Mouse (Mus musculus): ENCODE data around the gene Hist1h2bl.
"Not testable (repeated sequence)": the region's sequence is repeated elsewhere in the genome, so short reads cannot be mapped to it uniquely, and the experiment has no call there.

Gene Hist1h2bl

GRCm38 (mm10) chr13:21715864-21716539 is at the start of gene Hist1h2bl, which contains the start of gene Hist1h2ai:
Gene Hist1h2bl, minus strand, starts transcription at chr13:21716143.
Gene Hist1h2ai, plus strand, starts transcription at chr13:21716422.
- peak; percentile 82 to 91 for DNase-seq (ENCODE audit: low spot score in 2 of 2)

DNA sequence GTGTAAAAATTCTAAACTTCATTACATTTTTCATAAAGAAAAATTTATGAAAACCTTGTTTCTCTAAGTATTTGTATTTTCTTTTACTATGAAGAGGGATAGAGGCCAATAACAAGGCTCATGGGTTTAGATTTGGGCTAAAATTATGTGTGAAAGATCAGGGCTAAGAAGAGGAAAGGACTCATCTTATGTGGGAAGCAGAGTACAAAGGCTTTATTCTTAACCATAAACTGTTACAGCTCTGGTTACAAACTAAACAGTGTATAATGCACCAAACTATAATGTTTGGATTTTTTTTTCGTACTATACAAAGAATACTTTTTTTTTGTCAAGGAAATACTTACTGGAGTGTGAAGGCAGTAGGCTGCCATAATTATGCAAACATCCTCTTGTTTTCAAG is 39.8 kb upstream of the Hist1h2bl start:
- no peak for DNase-seq (ENCODE audit: low spot score in 2 of 2)

GRCm38 (mm10) chr13:21754294-21755001 is 38.5 kb upstream of the Hist1h2bl start:
- DNase-seq (ENCODE audit: low spot score in 2 of 2): not testable (repeated sequence)

- peak; percentile 78 to 93 for DNase-seq (ENCODE audit: low spot score in 2 of 2)
Measured at GRCm38 (mm10) chr13:21753524-21754285, 37.8 kb upstream of the Hist1h2bl start, which contains the start of the genes Hist1h2ak and Hist1h2bn. Gene Hist1h2ak, minus strand, starts transcription at chr13:21753827. Gene Hist1h2bn, plus strand, starts transcription at chr13:21754123.

DNA sequence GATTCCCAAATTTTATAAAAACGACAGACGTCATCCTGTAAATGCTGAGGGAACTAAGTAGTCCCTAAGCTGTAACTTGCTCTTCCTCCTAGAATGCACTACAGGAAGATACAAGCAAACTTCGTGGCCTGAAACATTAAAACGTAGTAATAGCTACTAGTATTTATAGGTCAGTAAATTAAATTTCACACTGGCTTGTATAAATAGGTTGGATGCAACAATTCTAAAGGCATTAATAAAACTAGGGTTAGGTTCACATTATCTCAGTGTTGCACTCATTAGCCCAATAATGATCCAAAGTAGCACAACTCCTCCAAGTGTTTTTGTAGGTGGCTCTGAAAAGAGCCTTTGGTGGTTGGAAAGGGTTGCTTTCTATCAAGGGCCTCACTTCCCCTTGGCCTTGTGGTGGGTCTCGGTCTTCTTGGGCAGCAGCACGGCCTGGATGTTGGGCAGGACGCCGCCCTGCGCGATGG is 37.1 kb upstream of the Hist1h2bl start:
- DNase-seq (ENCODE audit: low spot score in 2 of 2): no peak

DNA sequence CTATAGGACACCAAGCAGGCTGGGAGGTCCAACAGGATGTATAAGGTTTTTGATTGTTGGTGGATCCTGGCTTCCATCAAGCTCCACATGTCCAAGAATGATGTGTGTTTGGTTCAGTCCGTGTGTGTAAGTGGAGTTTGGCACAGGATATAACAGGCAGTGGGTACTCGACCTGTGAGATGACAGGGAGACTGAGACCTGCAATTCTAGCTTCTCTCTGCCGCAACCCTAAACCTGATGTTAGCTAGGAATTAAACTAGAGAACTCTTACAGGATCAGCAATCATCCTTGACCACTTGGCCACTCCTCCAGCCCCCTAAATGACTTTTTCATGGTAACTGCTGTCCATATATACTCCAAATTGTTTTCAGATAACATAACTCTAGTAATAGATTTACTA is 36.4 kb upstream of the Hist1h2bl start:
- DNase-seq (ENCODE audit: low spot score in 2 of 2): no peak

GRCm38 (mm10) chr13:21751827-21752226 is 35.9 kb upstream of the Hist1h2bl start:
- no peak for DNase-seq (ENCODE audit: low spot score in 2 of 2)

DNA sequence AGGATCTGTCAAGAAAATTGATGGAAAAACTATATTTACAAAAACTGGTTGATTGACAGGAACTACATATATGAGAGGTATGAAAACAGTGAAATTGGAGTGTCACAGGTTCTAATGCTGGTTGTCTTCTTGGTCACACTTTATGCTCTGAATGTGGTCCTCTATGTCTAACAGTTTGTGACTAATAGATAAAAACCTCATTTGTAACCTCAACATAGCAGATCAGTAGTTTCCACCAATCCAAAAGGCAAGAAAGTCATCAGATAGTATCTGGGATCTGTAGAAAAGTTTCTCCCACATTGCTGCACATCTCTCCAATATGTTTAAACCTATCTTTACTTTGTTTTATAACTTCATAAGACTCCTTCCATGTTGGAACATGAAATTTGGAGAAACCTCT is 35.5 kb upstream of the Hist1h2bl start:
- no peak for DNase-seq (ENCODE audit: low spot score in 2 of 2)

DNA sequence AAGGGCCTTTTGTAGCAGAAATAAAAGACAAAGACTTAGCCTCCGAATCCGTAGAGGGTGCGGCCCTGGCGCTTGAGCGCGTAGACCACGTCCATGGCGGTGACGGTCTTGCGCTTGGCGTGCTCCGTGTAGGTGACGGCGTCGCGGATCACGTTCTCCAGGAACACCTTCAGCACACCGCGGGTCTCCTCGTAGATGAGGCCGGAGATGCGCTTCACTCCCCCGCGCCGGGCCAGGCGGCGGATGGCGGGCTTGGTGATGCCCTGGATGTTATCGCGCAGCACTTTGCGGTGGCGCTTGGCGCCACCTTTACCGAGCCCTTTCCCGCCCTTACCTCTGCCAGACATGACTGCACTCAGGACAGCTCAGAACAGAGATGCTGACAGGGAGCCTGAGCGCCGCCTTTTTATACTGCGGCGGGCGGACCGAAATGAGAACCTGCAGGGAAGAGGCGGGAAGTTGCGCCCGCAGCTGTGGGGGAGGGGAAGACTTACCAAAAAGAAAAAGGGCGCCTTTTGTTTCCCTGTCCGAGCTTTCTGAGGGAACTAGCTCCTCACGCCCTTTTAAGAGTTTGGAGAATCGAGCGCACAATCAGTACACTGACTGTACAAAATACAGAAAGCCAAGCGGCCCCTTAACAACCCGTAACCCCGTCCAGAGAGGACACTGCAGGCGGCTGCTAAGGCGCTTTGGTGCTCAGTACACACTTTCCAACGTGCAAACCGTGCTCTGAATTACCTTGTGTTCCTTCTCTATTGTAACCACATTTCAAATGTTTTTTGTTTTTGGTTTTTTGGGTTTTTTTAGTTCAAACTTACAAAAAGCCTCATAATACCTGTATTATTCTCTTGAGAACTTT is 34.4 kb upstream of the Hist1h2bl start, which contains the start of gene Hist1h4k:
TSS of gene Hist1h4k (minus strand) at position 347 of the 859 bp plus-strand sequence.
- DNase-seq (ENCODE audit: low spot score in 2 of 2): peak; percentile 79 to 86

DNA sequence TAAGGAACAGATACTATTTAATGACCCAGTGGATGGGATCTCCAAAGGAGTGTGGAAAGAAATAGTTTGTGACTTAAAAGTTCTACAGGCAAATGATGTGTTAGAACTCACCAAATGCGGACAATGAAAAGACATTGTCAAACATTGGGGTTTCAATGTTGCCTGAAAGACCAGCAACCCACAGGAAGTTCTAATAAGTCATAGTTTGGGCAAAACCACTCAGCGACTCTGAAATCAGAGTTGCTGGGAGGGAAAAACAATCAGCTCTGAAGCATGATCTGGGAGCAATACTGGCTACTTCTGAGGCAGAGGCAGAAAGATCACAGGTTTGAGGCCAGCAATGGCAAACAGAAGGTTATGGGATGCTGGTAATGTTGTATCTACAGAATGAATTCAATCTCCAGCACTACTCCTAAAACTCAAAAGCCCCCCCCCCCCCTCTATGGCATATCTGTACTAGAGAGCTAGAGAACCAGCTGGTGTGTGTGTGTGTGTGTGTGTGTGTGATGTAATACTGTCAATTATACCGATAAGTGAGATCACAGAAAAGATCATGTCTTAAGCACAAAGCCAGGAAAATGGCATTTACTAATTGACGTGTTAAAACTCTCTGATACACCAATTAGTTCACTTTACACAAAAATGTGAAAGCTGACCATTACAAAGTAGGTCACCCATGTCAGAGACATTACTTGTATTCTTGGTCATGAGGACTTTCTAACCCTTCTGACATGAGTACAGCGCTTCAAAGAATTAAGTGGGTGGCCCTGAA is 33.6 kb upstream of the Hist1h2bl start:
- DNase-seq (ENCODE audit: low spot score in 2 of 2): no peak

DNA sequence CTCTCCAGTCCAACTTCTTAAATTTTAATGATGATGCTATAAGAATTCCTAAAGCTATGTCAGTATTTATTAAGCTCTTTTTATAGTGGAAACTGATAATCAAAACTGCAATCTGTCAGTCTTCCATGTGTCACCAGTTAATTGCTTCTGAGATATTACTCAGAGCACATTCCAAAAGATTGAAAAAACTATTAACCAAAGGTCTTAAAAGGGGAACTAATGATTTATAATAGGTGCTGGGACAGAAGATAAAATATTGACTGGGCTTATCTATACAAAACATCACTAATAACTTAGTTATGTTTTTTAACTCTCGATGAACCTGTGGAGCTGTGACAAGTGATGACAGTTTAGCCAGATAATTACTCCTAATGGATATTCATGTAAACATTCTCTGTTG is 29.1 kb upstream of the Hist1h2bl start:
- DNase-seq (ENCODE audit: low spot score in 2 of 2): no peak

- DNase-seq (ENCODE audit: low spot score in 2 of 2): peak; percentile 39 to 61
Measured at GRCm38 (mm10) chr13:21734906-21735767, 19.2 kb upstream of the Hist1h2bl start, which contains the start of gene Hist1h4j. Gene Hist1h4j, plus strand, starts transcription at chr13:21735064.

DNA sequence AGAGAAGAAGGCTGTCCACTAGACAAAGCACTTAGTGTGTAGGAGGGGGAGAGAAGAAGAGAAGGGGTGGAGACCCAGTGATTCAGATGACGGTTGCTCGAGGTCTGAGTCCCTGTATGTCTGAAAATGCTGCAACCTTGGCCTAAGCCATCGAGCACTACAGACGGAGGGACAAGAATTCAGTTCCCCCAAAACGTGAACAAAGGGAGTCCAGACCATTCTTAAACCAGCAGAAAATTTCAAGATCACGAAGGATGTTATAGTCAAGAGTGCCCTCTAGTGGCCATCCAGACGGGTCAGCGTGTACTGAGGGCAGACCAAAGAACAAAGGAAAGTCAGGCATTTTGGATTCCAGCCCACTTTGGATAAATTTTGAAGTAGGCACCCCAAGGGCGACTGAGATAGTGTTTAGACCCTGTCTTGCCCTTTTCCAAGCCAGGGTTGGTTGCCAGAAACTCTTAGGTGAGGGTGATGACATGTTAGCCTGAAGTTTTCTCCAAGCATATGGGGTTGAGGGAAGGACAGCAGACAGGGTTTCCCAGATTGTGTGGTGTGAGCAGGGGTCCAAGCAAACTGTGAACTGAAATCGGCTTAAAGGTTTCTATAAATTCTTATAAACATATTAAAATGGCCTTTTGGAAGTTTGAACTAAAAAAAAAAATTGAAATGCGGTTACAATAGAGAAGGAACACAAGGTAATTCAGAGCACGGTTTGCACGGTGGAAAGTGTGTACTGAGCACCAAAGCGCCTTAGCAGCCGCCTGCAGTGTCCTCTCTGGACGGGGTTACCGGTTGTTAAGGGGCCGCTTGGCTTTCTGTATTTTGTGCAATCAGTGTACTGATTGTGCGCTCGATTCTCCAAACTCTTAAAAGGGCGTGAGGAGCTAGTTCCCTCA is 18.3 kb upstream of the Hist1h2bl start:
- peak; percentile 76 to 82 for DNase-seq (ENCODE audit: low spot score in 2 of 2)

- no peak for DNase-seq (ENCODE audit: low spot score in 2 of 2)
Measured at GRCm38 (mm10) chr13:21733466-21733865, 17.5 kb upstream of the Hist1h2bl start.

GRCm38 (mm10) chr13:21729544-21729943 is 13.6 kb upstream of the Hist1h2bl start:
- no peak for DNase-seq (ENCODE audit: low spot score in 2 of 2)

DNA sequence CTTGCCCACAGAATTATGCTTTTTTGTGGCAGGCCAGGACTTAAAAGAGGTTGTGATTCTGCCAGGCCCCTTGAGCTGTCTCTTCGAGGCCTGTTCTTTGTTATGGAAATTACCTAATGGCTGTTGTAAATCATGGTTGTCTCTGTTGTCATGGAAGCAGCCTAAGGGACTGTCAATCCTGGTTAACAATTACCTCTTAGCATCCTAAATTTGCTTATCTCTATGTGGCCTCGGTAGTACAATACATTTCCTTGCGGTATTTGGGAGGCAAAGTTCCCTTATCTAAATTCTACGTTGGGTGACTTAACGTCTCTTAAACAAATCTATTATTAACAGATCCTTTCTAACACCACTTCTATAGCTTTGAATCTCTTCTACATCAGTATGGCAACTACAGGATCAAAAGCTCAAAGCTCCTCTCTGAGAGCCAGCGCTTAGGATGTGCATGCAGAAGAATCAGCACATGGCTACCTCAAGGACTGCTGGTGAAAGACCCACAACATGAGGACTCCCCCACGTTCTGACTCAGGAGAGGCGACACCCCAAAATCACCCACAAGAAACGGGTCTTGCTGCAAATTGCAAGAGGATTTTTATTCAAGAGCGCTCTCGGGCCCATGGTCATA is 12.1 kb upstream of the Hist1h2bl start:
- DNase-seq (ENCODE audit: low spot score in 2 of 2): no peak

GRCm38 (mm10) chr13:21722993-21723836 is 7.3 kb upstream of the Hist1h2bl start:
- no peak for DNase-seq (ENCODE audit: low spot score in 2 of 2)
